Mouse (Mus musculus): ENCODE results near the gene Cask.

DNA sequence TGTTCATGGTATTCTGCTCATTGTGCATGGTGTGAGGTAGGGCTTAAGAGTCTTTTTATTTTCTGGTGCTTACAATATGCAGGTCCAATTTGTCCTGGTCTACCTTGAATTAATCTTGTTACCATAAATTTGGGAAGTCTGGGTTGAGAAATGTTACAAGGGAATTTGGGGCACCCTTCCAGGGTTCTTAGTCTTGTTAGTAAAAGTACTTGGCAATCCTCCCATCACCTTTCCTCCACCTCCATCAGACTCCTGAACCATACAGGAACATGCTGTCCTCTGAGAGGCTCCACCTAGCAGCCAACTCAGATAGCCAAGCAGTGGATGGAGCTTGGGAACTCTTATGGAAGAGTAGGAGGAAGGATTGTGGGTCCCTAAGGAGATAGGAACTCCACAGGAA is 371.6 kb downstream of the Cask start:
- TF ChIP-seq CTCF (IDR thresholded peaks at IDR 0.05; ENCODE audit: extremely low read depth, insufficient read depth, insufficient read length, insufficient replicate concordance) (no peak), POLR2A (IDR thresholded peaks at IDR 0.05; ENCODE audit: low read depth, low read length) (no peak)

Measured in spleen, adult 2 months (tissue).